In genomic region chr19:8755652-8756051, GRCm38 (mm10) we compare ENCODE assay signal across 1 mouse cellular context.
TF ChIP-seq lines count a peak whose summit lies in the region.

No protein-coding gene starts in this region.

TF ChIP-seq in CH12.LX, 34 proteins besides CTCF, POLR2A, EP300 and RAD21:
- TF ChIP-seq JUN (IDR thresholded peaks at IDR 0.05; ENCODE audit: insufficient read depth, low read depth, low read length), result no peak
- TF ChIP-seq POLR2AphosphoS2 (IDR thresholded peaks at IDR 0.05; ENCODE audit: low read depth, low read length), result no peak
- TF ChIP-seq JUND (conservative IDR thresholded peaks at IDR 0.05; ENCODE audit: low read depth, low read length), result no peak
- no peak for TF ChIP-seq CHD2 (IDR thresholded peaks at IDR 0.05; ENCODE audit: low read length)
- TF ChIP-seq USF2 (conservative IDR thresholded peaks at IDR 0.05; ENCODE audit: low read depth, low read length), result no peak
- no peak for TF ChIP-seq ELF1 (IDR thresholded peaks at IDR 0.05; ENCODE audit: low read depth, low read length)
- TF ChIP-seq MXI1 (IDR thresholded peaks at IDR 0.05; ENCODE audit: low read depth, low read length), result no peak
- TF ChIP-seq NELFE (IDR thresholded peaks at IDR 0.05; ENCODE audit: low read depth, low read length), result no peak
- TF ChIP-seq MAZ (IDR thresholded peaks at IDR 0.05; ENCODE audit: low read depth, low read length), result no peak
- no peak for TF ChIP-seq MAX (IDR thresholded peaks at IDR 0.05; ENCODE audit: low read length)
- TF ChIP-seq TBP (conservative IDR thresholded peaks at IDR 0.05; ENCODE audit: low read depth, low read length), result no peak
- TF ChIP-seq ZKSCAN1 (IDR thresholded peaks at IDR 0.05; ENCODE audit: borderline replicate concordance, low read depth, low read length), result no peak
- no peak for TF ChIP-seq SMC3 (IDR thresholded peaks at IDR 0.05; ENCODE audit: low read depth, low read length)
- no peak for TF ChIP-seq ZMIZ1 (IDR thresholded peaks at IDR 0.05; ENCODE audit: low read depth, low read length)
- no peak for TF ChIP-seq MEF2A (IDR thresholded peaks at IDR 0.05; ENCODE audit: borderline replicate concordance, low read depth, low read length)
- TF ChIP-seq ETS1 (conservative IDR thresholded peaks at IDR 0.05; ENCODE audit: low read depth, low read length), result no peak
- TF ChIP-seq PAX5 (IDR thresholded peaks at IDR 0.05; ENCODE audit: low read length), result no peak
- no peak for TF ChIP-seq ZC3H11A (IDR thresholded peaks at IDR 0.05; ENCODE audit: low read depth, low read length)
- no peak for TF ChIP-seq USF1 (IDR thresholded peaks at IDR 0.05; ENCODE audit: low read depth, low read length)
- no peak for TF ChIP-seq ZNF384 (IDR thresholded peaks at IDR 0.05; ENCODE audit: low read depth, low read length)
